16 mouse cellular contexts compared by ENCODE assay signal in the genomic region with DNA sequence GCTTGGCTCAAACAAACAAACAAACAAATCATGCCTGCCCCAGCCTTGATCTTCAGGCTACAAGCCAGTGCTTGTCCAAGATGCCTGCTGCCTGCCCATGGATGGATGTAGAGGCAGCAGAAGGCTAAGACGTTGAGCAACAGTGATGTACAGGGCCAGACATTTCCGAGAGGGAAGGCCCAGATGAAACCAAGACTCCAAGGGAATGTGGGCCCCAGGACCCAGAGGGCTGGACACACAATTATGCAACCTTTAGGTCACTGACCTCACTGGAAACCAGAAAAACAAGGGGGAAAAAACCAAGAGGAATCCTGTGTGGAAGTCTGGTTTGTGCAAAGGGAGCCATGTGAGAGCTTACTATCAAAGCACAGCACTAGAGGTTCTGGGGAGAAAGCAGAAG.
DNase-seq lines count a peak whose midpoint lies in the region; ATAC-seq and TF ChIP-seq lines count a peak whose summit lies in the region.
"Had no signal": no experiment of that assay in that cellular context is flagged by ENCODE, and none has a peak within 500 bp of the region (broad histone marks: within the 10 kb centered on the region; RNA-seq: fewer than 3 reads in every experiment).

No protein-coding gene starts in this region.

- peak; percentile 38 to 57 for DNase-seq in heart, adult 2 months
- no peak for DNase-seq in heart, adult 8-10 months (ENCODE audit: low spot score)
- peak; percentile 35 to 47 for DNase-seq in lung, adult 18-20 months
- DNase-seq in lung, postnatal 10 days, result no peak
- DNase-seq in kidney, postnatal 14 days, result peak; percentile 41
- DNase-seq in skeletal muscle tissue, adult 2 months (ENCODE audit: low read depth, low spot score), result peak; percentile 52
- DNase-seq in left cerebral cortex, adult 9 months (ENCODE audit: low spot score in 2 of 2), result no peak
- DNase-seq: adrenal gland, postnatal 36 days; heart, postnatal 14 days; lung, embryonic 14.5 days; right cerebral cortex, postnatal 25 days had no signal

- H3K9ac ChIP-seq in heart, adult 2 months (ENCODE audit: low read depth, low read length), result no peak overlapping the region
- H3K9ac ChIP-seq in forebrain, embryonic 16.5 days (replicated peaks; ENCODE audit: low read depth, low read length), result no peak overlapping the region
- H3K9ac ChIP-seq: embryonic facial prominence, embryonic 15.5 days; forebrain, embryonic 13.5 days; lung, embryonic 14.5 days; midbrain, embryonic 13.5 days had no signal

- WGBS in heart, adult 2 months, result 71% methylated on average over 2 of the region's 2 CpGs
- WGBS in forebrain, embryonic 16.5 days, result 84% methylated on average over 2 of the region's 2 CpGs

- intact Hi-C loops in heart, adult 2 months (cut with DNase I), result no loop called here

- ATAC-seq in forebrain, embryonic 16.5 days, result no peak
- ATAC-seq: forebrain, embryonic 13.5 days; midbrain, embryonic 13.5 days had no signal

- no peaks in the 10 kb centered on the region for H3K79me2 ChIP-seq in heart, adult 2 months (replicated peaks; ENCODE audit: control insufficient read depth, insufficient read depth, low read length)

- H3K4me3 ChIP-seq in heart, adult 2 months, result no peak overlapping the region
- no peak overlapping the region for H3K4me3 ChIP-seq in forebrain, embryonic 16.5 days (replicated peaks; ENCODE audit: low read length)
- H3K4me3 ChIP-seq: embryonic facial prominence, embryonic 15.5 days; forebrain, embryonic 13.5 days; layer of hippocampus, adult 2 months; midbrain, embryonic 13.5 days had no signal

- peak overlapping the region; percentile 65; the same call in 1 of the 2 replicates for H3K27ac ChIP-seq in heart, adult 2 months
- no peak overlapping the region for H3K27ac ChIP-seq in forebrain, embryonic 16.5 days (ENCODE audit: low read length)
- H3K27ac ChIP-seq: embryonic facial prominence, embryonic 15.5 days; forebrain, embryonic 13.5 days; layer of hippocampus, adult 2 months; midbrain, embryonic 13.5 days had no signal

- H3K4me1 ChIP-seq in heart, adult 2 months (ENCODE audit: control insufficient read depth, insufficient read depth, low read length), result peaks cover 7% of the 10 kb centered on the region
- no peaks in the 10 kb centered on the region for H3K4me1 ChIP-seq in forebrain, embryonic 16.5 days (replicated peaks; ENCODE audit: control insufficient read depth, insufficient read depth, low read length)

- H3K36me3 ChIP-seq in heart, adult 2 months (ENCODE audit: control insufficient read depth, insufficient read depth, low read length), result no peaks in the 10 kb centered on the region
- H3K36me3 ChIP-seq in forebrain, embryonic 16.5 days (ENCODE audit: control insufficient read depth, insufficient read depth), result peaks cover 5% of the 10 kb centered on the region
- H3K36me3 ChIP-seq: embryonic facial prominence, embryonic 15.5 days had no signal

- no peak for TF ChIP-seq POLR2A in heart, adult 2 months (IDR thresholded peaks at IDR 0.05; ENCODE audit: insufficient read depth, low read depth, low read length)

- TF ChIP-seq EP300 in heart, adult 2 months (IDR thresholded peaks at IDR 0.05; ENCODE audit: insufficient read depth, low read depth, low read length), result 0 out of 2 replicates have a peak, but pooled peaks have one; percentile 49

- TF ChIP-seq CTCF in heart, adult 2 months (IDR thresholded peaks at IDR 0.05), result no peak

- no peaks in the 10 kb centered on the region for H3K9me3 ChIP-seq in forebrain, embryonic 16.5 days (ENCODE audit: control insufficient read depth, low read length)
- H3K9me3 ChIP-seq: forebrain, embryonic 13.5 days; midbrain, embryonic 13.5 days had no signal

- no peak overlapping the region for H3K4me2 ChIP-seq in forebrain, embryonic 16.5 days (ENCODE audit: low read length)
- H3K4me2 ChIP-seq: embryonic facial prominence, embryonic 15.5 days; forebrain, embryonic 13.5 days; lung, embryonic 14.5 days; midbrain, embryonic 13.5 days had no signal

- no peaks in the 10 kb centered on the region for H3K27me3 ChIP-seq in heart, adult 2 months (ENCODE audit: control insufficient read depth, insufficient read depth, low read length)
- H3K27me3 ChIP-seq in forebrain, embryonic 16.5 days (replicated peaks; ENCODE audit: control insufficient read depth, insufficient read depth, low read length), result no peaks in the 10 kb centered on the region
- H3K27me3 ChIP-seq: embryonic facial prominence, embryonic 15.5 days; forebrain, embryonic 13.5 days; midbrain, embryonic 13.5 days had no signal

Comparison
In these comparisons a context has a peak if more than half of its experiments do, and no peak if none do; other contexts are left out.
1. DNase-seq: peak in heart, adult 2 months (2 of 2), lung, adult 18-20 months (2 of 2), kidney, postnatal 14 days (single experiment) and skeletal muscle tissue, adult 2 months (single experiment); none in heart, adult 8-10 months (single experiment), lung, postnatal 10 days (single experiment) and left cerebral cortex, adult 9 months (0 of 2).